Mouse (Mus musculus): ENCODE results near the gene Bmpr1b. TPM values are rescaled to one million over a fixed set of nuclear protein-coding genes. Genes with fewer than 3 reads are reported as not detected.

Gene Bmpr1b
- polyA plus RNA-seq, 1 experiment from 2014 or later: 1.9 TPM

DNA sequence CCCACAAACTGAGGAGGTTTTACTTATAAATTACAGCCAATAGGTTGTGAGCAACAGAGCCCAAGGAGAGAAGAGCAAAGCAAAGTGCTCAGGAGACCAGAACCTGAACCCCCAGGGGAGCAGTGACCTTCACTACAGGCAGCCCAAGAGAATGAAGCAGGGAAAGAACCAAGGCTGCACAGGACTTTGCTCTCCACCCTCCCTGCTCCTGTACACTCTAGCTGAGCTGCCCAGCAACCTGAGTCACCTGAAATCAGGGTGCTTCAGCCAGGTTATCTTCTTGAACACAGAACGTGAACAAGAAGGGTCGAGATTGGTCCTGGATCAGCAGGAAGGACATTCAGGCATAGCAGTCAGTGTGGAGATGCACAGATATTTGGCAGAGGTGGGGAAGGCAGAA, 5.3 kb downstream of the Bmpr1b start:
- Histone ChIP-seq H3K36me3 (ENCODE audit: insufficient read depth, low read length) (no peaks in the 10 kb centered on the region), H3K27ac (ENCODE audit: low read length) (no peak overlapping the region), H3K27me3 (replicated peaks; ENCODE audit: insufficient read depth, low read length) (no peaks in the 10 kb centered on the region), H3K4me2 (replicated peaks; ENCODE audit: low read depth, low read length) (no peak overlapping the region), H3K4me3 (ENCODE audit: low read depth, low read length) (no peak overlapping the region), H3K9ac (replicated peaks; ENCODE audit: low read depth) (no peak overlapping the region), H3K9me3 (ENCODE audit: low read length) (no peaks in the 10 kb centered on the region), H3K4me1 (ENCODE audit: insufficient read depth, low read depth, low read length) (peaks cover 3% of the 10 kb centered on the region; the same call in 1 of the 2 replicates)
- DNase-seq (ENCODE audit: low spot score) (no peak), ATAC-seq (no peak)
- 69% methylated on average over 2 of the region's 2 CpGs for WGBS
- no peak for TF ChIP-seq EP300 (IDR thresholded peaks at IDR 0.05)
- TF ChIP-seq CTCF (IDR thresholded peaks at IDR 0.05): no peak

DNA sequence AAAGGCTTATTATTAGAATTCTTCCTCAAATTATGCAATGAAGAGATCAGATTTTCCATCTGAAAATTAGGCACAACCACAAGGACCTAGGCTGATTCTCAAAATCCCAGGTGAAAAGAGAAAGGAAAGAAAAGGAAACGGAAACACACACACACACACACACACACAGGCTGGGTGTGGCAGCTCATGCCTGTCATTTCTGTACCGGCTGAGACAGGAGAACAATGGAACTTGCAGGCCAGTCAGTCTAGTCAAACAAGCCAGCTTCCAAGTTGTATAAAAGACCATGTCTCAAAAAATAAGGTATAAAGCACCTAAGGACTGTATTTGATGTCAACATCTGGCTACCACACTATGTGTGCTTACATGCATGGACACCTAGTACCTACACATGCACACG, 7.8 kb downstream of the Bmpr1b start:
- Histone ChIP-seq H3K9me3 (ENCODE audit: low read length) (no peaks in the 10 kb centered on the region), H3K4me3 (ENCODE audit: low read depth, low read length) (no peak overlapping the region), H3K4me2 (replicated peaks; ENCODE audit: low read depth, low read length) (no peak overlapping the region), H3K27ac (ENCODE audit: low read length) (no peak overlapping the region), H3K27me3 (replicated peaks; ENCODE audit: insufficient read depth, low read length) (no peaks in the 10 kb centered on the region), H3K4me1 (ENCODE audit: insufficient read depth, low read depth, low read length) (no peaks in the 10 kb centered on the region), H3K36me3 (ENCODE audit: insufficient read depth, low read length) (no peaks in the 10 kb centered on the region), H3K9ac (replicated peaks; ENCODE audit: low read depth) (no peak overlapping the region)
- WGBS: 61% methylated on average over 3 of the region's 3 CpGs
- ATAC-seq: no peak
- DNase-seq (ENCODE audit: low spot score): no peak
- TF ChIP-seq EP300 (IDR thresholded peaks at IDR 0.05) (no peak), CTCF (IDR thresholded peaks at IDR 0.05) (no peak)

DNA sequence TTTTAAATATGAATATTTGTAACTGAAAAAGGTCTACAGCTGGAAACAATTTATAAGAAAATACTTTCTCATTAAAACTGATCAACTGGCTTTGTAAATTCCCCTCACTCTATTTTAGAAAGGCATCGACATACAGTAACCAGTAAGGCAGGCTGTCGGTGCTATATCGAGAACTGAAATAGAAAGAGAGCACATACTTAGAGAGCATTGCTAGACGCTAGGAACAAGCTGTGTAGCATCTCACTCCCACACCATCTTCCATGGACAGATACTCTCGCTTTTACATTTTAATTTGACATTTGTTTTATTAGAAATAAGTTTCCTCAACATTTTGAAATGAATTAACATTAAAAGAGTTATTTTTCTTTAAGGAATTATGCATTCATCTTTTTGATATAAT, 17.2 kb downstream of the Bmpr1b start:
- no peak for ATAC-seq
- Histone ChIP-seq H3K27me3 (replicated peaks; ENCODE audit: insufficient read depth, low read length) (no peaks in the 10 kb centered on the region), H3K36me3 (ENCODE audit: insufficient read depth, low read length) (no peaks in the 10 kb centered on the region), H3K9me3 (ENCODE audit: low read length) (no peaks in the 10 kb centered on the region), H3K9ac (replicated peaks; ENCODE audit: low read depth) (no peak overlapping the region), H3K4me1 (ENCODE audit: insufficient read depth, low read depth, low read length) (no peaks in the 10 kb centered on the region), H3K27ac (ENCODE audit: low read length) (no peak overlapping the region), H3K4me3 (ENCODE audit: low read depth, low read length) (no peak overlapping the region), H3K4me2 (replicated peaks; ENCODE audit: low read depth, low read length) (no peak overlapping the region)
- 86% methylated on average over 5 of the region's 5 CpGs for WGBS
- no peak for DNase-seq (ENCODE audit: low spot score)
- no peak for TF ChIP-seq CTCF (IDR thresholded peaks at IDR 0.05)
- TF ChIP-seq EP300 (IDR thresholded peaks at IDR 0.05): no peak

DNA sequence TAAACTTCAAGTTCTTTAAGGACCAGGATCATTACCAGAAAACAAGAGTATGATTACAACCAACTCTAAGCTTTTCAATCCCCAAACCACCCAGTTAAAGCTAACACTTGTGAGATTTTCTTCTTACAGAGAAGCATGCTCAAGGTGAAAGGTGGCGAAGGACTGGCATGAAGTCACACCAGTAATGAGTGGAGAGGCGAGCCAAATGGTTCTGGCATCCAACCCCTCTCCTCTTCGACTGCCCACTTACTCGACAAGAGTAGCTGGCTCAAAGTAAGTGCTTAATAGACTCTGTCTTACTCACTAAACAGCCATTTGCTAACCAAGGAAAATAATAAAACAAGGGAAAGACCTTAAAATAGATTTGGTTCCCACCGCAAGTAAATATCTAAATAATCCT, 30.4 kb downstream of the Bmpr1b start:
- H3K9me3 ChIP-seq (ENCODE audit: low read length): no peaks in the 10 kb centered on the region
- WGBS: 58% methylated on average over 5 of the region's 5 CpGs
- DNase-seq (ENCODE audit: low spot score) (peak; percentile 46), ATAC-seq (peak; percentile 68)
- H3K27ac ChIP-seq (ENCODE audit: low read length): 0 out of 2 replicates have a peak overlapping the region, but pooled peaks have one; percentile 23
- no peaks in the 10 kb centered on the region for H3K27me3 ChIP-seq (replicated peaks; ENCODE audit: insufficient read depth, low read length)
- H3K4me2 ChIP-seq (replicated peaks; ENCODE audit: low read depth, low read length): no peak overlapping the region
- H3K4me1 ChIP-seq (ENCODE audit: insufficient read depth, low read depth, low read length): no peaks in the 10 kb centered on the region
- no peak overlapping the region for H3K9ac ChIP-seq (replicated peaks; ENCODE audit: low read depth)
- no peak for TF ChIP-seq EP300 (IDR thresholded peaks at IDR 0.05)
- H3K4me3 ChIP-seq (ENCODE audit: low read depth, low read length): no peak overlapping the region
- H3K36me3 ChIP-seq (ENCODE audit: insufficient read depth, low read length): no peaks in the 10 kb centered on the region

DNA sequence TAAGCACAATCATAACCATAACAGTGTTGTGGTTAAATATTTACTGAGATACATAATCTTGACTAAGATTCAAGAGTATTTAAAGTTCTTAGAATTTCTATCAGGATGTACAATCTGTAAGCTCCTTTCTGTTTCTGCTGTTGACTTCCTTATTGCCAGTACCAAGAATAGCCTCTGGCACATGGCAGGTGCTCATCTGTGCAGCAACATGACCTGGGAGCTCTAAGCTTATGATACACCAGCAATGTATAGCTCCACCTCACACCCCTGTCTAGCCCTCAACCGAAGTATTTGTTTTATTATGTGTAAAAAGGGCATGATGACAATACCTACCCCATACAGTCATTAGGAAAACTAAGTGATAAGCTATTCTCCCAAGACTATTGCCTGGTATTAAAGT, 42.8 kb downstream of the Bmpr1b start:
- Histone ChIP-seq H3K27ac (ENCODE audit: low read length) (no peak overlapping the region), H3K9ac (replicated peaks; ENCODE audit: low read depth) (no peak overlapping the region), H3K4me3 (ENCODE audit: low read depth, low read length) (no peak overlapping the region), H3K4me1 (ENCODE audit: insufficient read depth, low read depth, low read length) (no peaks in the 10 kb centered on the region), H3K36me3 (ENCODE audit: insufficient read depth, low read length) (no peaks in the 10 kb centered on the region), H3K4me2 (replicated peaks; ENCODE audit: low read depth, low read length) (no peak overlapping the region), H3K9me3 (ENCODE audit: low read length) (no peaks in the 10 kb centered on the region), H3K27me3 (replicated peaks; ENCODE audit: insufficient read depth, low read length) (no peaks in the 10 kb centered on the region)
- no peak for TF ChIP-seq EP300 (IDR thresholded peaks at IDR 0.05)
- TF ChIP-seq CTCF (IDR thresholded peaks at IDR 0.05): no peak
- no peak for ATAC-seq
- no peak for DNase-seq (ENCODE audit: low spot score)
- WGBS: 40% methylated on average over 1 of the region's 1 CpGs

DNA sequence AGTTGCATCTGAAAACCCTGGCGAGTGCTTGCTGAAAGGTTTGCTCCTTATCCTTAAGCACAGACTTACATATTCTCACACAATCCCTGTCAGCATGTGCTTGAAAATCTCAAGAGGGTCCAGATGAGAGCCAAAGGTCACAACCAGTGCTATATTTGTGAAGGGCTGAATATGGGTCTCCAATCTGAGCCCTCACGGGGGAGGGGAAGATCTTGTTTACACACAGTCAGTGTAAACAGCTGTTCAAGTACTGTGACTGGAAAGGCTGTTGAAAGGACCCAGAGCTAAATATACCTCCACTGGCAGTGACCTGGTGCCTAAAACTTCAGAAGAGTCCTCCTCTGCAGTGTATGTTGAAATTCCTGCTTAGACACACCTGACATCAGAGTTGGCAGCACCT, 43.7 kb downstream of the Bmpr1b start:
- H3K4me1 ChIP-seq (ENCODE audit: insufficient read depth, low read depth, low read length): no peaks in the 10 kb centered on the region
- H3K9me3 ChIP-seq (ENCODE audit: low read length): no peaks in the 10 kb centered on the region
- H3K27me3 ChIP-seq (replicated peaks; ENCODE audit: insufficient read depth, low read length): no peaks in the 10 kb centered on the region
- ATAC-seq (peak; percentile 96), DNase-seq (ENCODE audit: low spot score) (peak; percentile 86)
- H3K36me3 ChIP-seq (ENCODE audit: insufficient read depth, low read length): no peaks in the 10 kb centered on the region
- H3K27ac ChIP-seq (ENCODE audit: low read length): no peak overlapping the region
- no peak overlapping the region for H3K4me3 ChIP-seq (ENCODE audit: low read depth, low read length)
- WGBS: 40% methylated on average over 2 of the region's 2 CpGs
- no peak overlapping the region for H3K9ac ChIP-seq (replicated peaks; ENCODE audit: low read depth)
- peak; percentile 93 for TF ChIP-seq EP300 (IDR thresholded peaks at IDR 0.05)
- no peak for TF ChIP-seq CTCF (IDR thresholded peaks at IDR 0.05)
- no peak overlapping the region for H3K4me2 ChIP-seq (replicated peaks; ENCODE audit: low read depth, low read length)

DNA sequence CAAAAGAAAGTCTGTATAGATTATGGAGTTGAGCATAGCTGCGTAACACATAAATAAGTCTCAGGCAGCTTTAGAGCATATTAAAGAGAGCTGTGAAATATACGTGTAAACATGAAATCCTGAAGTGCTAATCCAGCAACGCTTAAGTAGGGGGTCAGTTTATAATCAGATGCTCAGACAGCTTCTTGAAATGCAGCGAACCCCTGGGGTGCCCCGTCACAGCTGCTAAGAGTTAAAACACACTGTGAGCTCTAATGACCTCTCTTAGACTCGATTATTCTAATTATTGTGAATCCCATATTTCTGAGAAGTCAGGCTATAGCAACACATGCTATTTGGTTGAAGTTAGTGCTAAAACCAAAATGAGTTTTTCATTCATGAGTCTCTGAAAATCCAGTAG, 45.0 kb downstream of the Bmpr1b start:
- Histone ChIP-seq H3K27me3 (replicated peaks; ENCODE audit: insufficient read depth, low read length) (no peaks in the 10 kb centered on the region), H3K4me2 (replicated peaks; ENCODE audit: low read depth, low read length) (no peak overlapping the region), H3K27ac (ENCODE audit: low read length) (no peak overlapping the region), H3K9ac (replicated peaks; ENCODE audit: low read depth) (no peak overlapping the region), H3K4me3 (ENCODE audit: low read depth, low read length) (no peak overlapping the region), H3K9me3 (ENCODE audit: low read length) (no peaks in the 10 kb centered on the region), H3K4me1 (ENCODE audit: insufficient read depth, low read depth, low read length) (no peaks in the 10 kb centered on the region), H3K36me3 (ENCODE audit: insufficient read depth, low read length) (no peaks in the 10 kb centered on the region)
- ATAC-seq: no peak
- TF ChIP-seq EP300 (IDR thresholded peaks at IDR 0.05): no peak
- no peak for TF ChIP-seq CTCF (IDR thresholded peaks at IDR 0.05)
- WGBS: 58% methylated on average over 6 of the region's 6 CpGs
- no peak for DNase-seq (ENCODE audit: low spot score)

All from lung, postnatal 0 days (tissue).